Mouse (Mus musculus): ENCODE measurements around the gene Cyp4a10.
"Not testable (repeated sequence)": the region's sequence is repeated elsewhere in the genome, so short reads cannot be mapped to it uniquely, and the experiment has no call there.

Gene Cyp4a10

DNA sequence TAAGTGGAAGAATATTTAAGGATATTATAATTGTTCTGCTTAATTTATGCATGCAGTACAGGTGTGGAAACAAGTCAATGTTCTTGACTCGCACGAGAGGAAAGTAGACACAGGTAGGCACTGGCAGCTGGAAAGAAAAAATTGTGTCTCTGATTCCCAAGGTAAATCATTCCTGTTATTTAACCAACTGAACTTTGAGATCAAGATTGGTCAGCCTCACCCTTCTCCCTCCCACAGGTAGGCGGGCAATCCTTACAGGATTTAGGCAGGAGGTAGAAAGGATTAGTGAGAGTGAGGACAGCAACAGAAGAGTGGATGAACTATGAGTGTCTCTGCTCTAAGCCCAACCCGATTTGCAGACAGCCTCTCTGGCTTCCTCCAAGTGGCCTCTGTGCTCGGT, at the start of gene Cyp4a10:
Cyp4a10 (plus strand) TSS at position 265 of the 400 bp plus-strand sequence.
- DNase-seq (ENCODE audit: low spot score in 2 of 2), result not testable (repeated sequence)

DNA sequence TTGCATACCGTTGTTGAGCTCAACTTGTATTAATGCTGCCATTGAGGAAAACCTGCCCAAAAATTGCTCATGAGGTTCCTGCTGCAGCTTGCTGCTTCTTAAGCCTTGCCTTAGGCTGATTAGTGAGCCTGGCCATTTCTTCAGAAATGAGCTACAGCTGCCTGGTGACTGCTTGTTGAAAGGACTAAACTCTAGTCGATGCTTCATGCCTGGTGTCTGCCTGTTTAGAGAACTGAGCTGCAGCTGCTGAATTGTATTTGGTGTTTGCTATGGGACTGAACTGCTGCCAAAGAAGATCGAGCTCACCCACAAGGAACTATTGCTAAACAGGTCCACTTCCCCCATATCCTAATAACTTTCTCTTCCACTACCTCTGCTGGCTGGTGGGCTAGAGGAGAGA, 44.5 kb upstream of the Cyp4a10 start:
- DNase-seq (ENCODE audit: low spot score in 2 of 2), result not testable (repeated sequence)

DNA sequence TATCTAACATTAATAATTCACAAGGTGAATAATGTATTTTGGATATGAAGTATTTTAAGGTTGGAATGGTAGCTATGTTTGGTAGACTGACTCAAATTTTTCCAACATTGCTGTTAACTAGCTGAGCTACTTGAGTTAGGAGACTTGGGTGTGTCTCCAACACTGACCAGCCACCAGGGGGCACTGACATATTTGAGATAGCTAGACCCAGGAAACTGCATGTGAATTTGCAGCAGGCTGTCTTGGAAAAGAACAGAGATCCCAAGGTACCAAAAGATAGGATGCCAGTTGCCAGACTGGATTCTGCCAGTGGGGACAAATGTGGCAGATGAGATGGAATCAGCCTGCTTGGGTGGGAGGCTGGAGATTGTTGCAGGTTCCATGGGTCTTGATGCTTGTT, 42.0 kb upstream of the Cyp4a10 start:
- not testable (repeated sequence) for DNase-seq (ENCODE audit: low spot score in 2 of 2)

DNA sequence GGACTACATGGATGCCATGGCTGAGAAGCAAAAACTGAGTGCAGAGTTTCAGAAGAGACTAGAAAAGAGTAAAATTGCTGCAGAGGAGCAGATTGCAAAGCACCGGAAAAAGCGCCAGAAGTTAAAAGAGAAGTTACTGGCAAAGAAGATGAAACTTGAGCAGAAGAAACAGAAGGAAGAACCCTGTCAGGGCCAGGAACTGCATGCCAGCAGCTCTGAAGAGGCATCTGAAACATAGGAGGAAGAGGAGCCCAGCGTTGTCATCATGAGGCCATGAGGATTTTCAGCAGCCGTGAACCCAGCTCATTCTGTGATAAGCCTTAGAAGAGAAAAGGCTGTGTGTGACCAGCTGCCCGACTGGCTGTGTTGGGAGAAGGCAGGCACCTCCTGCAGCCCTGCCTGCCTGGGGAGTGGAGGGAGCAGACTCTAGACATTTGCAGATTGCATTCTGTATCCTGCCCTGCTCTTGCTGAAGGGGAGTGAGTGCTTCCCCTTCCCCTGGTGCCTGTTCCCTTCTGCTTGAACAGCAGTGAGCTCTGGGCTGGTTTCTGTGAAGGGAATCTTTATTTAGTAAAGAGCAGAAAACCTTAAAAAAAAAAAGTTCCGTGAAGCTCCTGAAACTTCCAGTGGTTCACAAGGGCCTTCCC, 36.9 kb upstream of the Cyp4a10 start:
- no peak for DNase-seq (ENCODE audit: low spot score in 2 of 2)

DNA sequence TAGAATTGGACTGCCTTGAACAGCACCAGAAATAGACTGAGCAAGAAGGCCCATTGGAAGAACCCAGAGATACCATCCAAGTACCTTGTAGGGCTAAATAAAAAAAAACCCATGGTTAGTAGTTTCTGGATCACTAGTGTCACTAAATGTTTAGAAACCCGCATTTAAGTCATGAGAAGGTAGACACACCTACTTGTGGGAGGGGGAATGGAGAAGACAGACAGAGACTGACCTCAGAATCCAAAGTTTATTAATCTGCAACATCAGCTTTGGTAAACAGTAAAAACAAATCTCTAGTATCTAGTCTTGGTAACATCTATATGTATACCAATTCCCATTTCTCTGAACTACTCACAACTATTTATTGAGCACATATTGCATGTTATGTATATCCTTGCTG, 22.1 kb upstream of the Cyp4a10 start, which contains the start of gene Cyp4a14:
Cyp4a14 (minus strand) TSS at position 142 of the 400 bp plus-strand sequence.
- DNase-seq (ENCODE audit: low spot score in 2 of 2), result no peak

DNA sequence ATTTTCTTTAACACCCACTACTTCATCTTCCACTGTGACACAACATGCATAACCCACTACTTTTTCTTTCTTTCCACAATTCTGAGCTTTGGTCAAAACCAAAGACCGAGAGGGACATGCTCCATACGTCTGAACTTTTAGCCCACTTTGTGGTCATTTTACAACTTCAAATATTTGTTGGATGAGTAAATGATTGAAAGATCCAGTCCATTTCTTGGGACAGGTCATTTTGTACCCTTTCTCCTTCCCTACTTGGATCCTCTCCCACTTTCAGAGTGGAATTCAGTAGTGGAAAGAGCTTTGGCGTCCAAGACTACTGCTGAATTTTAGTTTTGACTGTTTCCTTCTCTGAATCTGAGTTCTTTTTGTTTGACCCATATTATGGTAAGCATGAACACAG, 20.6 kb upstream of the Cyp4a10 start:
- no peak for DNase-seq (ENCODE audit: low spot score in 2 of 2)

DNA sequence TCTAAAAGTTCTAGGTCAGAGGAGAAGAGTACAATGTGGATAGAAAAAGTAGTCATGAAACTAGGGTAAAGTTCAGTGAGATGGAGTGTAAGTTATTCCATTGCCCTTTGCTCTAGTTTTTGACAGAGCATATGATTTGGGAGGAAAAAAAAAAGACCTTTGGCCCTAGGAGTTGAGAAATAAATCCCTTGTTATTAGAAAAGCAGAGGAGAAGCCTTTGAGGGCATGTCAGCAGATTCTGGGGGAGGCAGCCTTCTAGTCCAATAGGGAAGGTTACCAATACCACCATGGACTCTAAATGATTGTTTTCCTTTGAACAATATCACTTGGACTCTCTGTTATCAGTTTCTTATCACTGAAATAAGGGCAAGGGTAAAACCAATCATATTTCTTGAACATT, 4.1 kb upstream of the Cyp4a10 start:
- DNase-seq (ENCODE audit: low spot score in 2 of 2), result not testable (repeated sequence)

DNA sequence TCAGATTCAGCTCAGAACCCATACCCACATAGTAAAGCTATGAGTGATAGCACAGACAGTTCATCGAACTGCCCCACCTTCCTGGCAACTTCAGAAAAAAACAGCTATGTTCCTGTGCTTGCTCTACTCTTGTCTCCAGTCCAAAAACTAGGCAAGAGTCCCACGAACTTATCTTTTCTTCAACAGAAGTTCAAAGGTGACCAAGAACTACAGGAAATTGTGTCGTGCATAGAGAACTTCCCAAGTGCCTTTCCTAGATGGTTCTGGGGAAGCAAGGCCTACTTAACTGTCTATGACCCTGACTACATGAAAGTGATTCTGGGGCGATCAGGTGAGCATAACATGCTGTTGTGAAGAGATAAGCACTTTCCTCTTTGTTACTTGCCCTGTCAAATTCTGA, 1.4 kb downstream of the Cyp4a10 start:
- DNase-seq (ENCODE audit: low spot score in 2 of 2), result no peak

DNA sequence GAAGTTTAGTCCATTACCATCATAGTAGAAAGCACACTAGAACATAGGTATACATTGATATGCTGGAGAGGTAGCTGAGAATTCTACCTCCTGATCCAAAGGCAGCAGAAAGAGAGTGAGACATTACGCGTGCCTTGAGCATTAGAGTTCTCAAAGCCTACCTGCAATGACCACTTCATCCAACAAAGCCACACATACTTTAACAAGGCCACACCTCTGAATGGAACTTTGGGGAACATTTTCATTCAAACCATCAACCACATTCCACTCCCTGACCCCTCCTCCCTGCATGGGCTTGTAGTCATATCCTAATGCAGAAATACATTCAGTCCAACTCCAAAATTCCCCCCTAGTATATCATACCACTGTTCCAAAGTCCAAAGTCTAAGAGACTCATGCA, 3.7 kb downstream of the Cyp4a10 start:
- no peak for DNase-seq (ENCODE audit: low spot score in 2 of 2)

DNA sequence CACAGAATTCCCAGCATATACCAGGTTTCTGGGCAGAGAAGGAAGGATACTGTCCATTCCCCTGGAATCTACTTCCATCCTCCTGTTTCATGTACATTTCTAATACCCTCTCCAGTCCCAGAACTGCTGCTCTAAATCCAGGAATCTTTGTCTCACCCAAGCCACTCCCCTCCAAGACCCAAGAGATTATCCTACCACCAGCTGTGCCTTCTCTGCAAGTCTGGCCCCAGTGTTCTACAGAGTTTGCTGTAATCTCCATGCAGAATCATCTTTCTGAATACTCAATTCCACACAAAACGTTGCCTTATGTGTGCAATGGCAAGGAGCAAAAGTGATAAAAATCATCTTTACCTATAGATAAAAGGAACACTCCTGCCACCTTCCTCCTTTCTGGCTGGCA, 27.0 kb downstream of the Cyp4a10 start:
- no peak for DNase-seq (ENCODE audit: low spot score in 2 of 2)

DNA sequence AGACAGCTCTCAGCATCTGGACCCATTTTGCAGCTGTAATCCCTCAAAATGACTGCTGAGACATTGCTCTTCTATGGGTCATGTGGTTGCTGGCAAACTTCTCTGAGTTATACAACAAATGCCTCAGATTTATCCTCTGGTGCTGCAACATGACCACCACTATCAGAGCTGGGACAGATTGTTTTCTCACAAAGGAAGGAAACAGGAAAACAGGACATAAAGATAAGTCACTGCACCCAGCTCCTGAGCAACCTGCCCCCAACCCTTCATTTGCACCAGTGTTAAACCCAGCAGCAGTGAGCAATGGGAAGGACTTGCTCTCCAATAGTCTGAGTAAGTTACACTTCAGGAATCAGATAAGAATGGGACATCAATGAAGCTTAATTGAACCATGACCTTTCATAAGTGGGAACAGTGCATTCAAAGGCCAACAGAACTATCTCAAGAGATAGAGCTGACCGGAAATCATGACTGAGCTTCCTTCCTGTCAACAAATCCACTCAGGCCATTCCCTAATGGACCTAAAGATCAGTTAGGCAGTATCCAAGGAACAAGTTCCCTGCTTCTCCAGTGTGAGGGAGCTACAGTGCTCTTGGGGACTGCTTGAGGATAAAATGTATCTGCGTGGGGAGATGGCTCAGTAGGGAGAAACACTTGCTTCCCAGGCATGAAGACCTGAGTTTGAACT, 28.2 kb downstream of the Cyp4a10 start:
- DNase-seq (ENCODE audit: low spot score in 2 of 2), result no peak

DNA sequence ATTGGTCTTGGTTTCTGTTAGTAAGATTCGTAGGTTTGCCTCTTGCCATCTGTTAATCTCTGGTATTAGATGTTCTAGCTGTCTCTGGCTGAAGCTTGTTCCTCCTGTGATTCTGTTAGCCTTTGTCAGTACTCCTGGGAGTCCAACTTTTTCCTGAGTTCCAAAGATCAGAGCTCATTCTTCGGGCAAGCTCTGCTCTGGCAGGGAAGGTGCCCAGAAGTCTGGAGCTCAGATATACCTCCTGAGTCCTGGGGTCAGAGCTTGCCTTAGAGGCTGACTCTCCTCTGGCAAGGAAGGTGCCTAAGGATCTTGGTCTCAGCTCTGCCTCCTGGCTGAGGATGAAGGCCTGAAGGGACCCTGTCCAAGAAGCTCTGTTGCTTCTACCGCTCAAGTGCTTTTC, 34.7 kb downstream of the Cyp4a10 start:
- no peak for DNase-seq (ENCODE audit: low spot score in 2 of 2)

DNA sequence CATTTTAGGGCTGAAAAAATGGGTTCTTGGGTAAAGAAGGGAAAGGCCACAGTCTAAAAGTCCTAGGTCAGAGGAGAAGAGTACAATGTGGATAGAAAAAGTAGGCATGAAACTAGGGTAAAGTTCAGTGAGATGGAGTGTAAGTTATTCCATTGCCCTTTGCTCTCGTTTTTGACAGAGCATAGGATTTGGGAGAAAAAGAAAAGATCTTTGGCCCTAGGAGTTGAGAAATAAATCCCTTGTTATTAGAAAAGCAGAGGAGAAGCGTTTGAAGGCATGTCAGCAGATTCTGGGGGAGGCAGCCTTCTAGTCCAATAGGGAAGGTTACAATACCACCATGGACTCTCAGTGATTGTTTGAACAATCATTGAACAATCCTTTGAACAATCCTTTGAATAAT, 37.4 kb downstream of the Cyp4a10 start:
- no peak for DNase-seq (ENCODE audit: low spot score in 2 of 2)

DNA sequence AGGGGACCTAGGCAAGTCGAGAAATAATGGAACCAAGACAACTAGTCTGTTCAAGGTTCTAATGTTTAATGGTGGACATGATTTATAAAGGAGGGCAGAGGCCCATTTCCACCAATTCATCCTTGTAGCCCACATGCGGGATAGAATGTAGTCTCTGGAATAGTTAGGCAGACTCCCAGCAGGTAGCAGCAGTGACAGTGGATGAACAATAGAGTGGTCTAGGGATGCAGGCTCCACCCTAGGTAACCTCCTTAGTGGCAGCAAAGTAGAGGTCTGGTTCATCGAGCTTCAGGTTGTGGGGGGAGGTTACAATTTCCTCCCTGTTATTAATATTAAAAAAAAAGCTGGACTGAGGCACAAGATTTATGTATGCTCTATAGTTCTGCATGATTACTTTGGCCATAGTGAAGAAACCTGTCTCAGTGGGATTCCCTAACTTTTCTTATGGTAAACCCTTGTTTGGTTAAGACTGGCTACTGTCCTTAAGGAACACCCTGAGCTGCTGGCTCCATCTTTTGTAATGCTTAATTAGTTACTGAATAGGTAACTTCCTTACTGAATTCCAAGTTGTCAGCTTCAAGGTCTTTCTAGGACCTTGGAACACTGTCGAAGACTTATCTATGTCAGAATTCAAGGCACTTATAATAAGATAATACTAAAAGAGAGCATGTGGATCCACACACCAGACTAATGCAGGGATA, 39.9 kb downstream of the Cyp4a10 start:
- no peak for DNase-seq (ENCODE audit: low spot score in 2 of 2)

DNA sequence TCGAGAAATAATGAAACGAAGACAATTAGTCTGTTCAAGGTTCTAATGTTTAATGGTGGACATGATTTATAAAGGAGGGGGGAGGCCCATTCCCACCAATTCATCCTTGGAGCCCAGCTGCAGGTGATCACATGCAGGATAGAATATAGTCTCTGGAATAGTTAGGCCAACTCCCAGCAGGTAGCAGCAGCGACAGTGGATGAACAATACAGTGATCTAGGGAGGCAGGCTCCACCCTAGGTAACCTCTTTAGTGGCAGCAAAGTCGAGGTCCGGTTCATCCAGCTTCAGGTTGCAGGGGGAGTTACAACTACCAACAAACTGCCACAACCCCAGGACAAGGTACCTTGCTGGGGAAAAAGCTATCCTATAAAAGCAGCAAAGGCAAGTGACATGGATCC, 43.2 kb downstream of the Cyp4a10 start:
- DNase-seq (ENCODE audit: low spot score in 2 of 2), result not testable (repeated sequence)

DNA sequence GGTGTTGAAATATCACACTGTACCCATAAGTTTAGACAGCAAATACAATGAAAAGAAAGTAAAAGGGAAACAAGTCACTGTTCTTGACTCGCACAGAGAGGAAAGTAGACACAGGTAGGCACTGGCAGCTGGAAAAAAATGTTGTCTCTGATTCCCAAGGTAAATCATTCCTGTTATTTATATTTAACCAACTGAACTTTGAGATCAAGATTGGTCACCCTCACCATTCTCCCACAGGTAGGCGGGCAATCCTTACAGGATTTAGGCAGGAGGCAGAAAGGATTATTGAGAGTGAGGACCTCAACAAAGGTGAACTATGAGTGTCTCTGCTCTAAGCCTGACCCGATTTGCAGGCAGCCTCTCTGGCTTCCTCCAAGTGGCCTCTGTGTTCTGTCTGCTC, 45.3 kb downstream of the Cyp4a10 start, which contains the start of gene Cyp4a31:
Cyp4a31 (plus strand) TSS at position 249 of the 400 bp plus-strand sequence.
- DNase-seq (ENCODE audit: low spot score in 2 of 2), result no peak

DNA sequence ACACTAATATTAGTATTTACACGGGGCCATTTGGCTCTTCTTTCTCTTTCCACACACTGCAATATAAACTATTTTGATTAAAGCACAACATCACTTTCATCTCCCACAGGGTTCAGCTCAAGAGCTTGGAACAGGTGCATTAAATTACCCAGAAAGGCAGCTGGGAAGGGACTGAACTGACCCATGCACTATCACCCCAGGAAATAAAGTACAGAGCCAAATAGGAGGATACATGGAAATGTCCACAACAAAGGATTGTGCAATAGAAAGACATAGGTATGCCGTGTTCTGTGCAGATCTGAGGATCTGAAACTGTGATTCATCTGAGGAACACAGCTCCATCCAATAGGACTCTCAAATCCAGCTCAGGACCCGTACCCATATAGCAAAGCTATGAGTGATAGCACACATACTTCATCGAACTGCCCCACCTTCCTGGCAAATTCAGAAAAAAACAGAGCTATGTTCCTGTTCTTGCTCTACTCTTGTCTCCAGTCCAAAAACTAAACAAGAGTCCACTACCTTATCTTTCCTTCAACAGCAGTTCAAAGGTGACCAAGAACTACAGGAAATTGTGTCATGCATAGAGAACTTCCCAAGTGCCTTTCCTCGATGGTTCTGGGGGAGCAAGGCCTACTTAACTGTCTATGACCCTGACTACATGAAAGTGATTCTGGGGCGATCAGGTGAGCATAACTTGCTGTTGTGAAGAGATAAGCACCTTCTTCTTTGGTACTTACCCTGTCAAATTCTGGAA, 46.6 kb downstream of the Cyp4a10 start:
- DNase-seq (ENCODE audit: low spot score in 2 of 2), result not testable (repeated sequence)

DNA sequence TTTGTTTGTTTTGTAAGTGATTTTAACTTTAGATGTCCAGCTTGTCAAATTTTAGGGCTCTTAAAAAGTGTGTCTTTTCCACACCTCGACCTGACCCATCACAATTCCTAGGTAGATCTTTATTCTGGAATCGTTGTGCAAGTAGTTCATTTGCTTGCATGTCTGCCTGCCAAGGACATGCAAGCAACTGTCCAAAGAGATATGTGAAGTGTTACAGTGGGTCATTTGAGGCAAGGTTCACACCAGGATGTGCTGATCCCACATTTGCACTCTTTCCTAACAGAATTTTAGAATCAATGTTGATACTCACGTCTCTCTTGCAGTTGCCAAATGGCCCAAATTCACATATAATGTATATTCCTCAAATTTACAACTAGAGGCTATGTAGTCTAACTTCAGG, 57.2 kb downstream of the Cyp4a10 start:
- DNase-seq (ENCODE audit: low spot score in 2 of 2), result no peak

DNA sequence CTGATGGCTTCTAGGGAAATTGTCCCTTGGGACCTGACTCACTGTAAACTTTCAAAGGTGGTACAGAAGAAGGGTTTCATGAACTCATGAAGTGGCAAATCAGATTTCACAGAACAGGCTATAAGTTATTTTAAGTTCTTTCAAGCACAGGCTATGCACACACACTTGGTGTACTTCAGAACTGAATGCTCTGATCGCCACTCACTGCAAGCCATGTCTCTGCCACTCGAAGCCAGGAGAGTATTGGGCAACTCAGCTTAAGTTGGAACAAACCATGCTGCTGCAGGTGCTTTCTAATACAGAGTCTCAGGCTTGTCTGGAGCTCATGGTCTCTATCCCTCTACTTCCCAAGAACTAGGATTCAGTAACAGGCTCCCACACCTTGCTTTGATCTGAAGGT, 57.7 kb downstream of the Cyp4a10 start:
- no peak for DNase-seq (ENCODE audit: low spot score in 2 of 2)

DNA sequence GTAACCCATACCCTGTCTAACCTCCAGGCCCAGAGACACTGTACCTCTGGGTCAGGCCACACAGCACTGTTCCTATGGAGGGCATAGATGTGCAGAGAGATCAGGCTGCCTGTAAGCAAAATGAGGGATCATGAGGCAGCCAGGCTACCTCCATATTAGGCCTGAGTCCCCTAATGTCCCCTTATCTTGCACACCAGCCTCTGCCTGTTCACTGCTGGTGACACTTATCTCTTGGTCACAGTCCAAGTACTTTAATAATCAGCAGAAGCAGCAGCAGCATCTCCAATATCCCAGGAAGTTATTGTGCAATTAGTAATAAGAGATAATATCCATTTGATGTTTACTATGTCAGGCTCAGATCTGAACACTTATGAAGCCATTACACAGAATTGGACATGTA, 65.0 kb downstream of the Cyp4a10 start:
- peak; percentile 28 to 54 for DNase-seq (ENCODE audit: low spot score in 2 of 2)
